Mouse (Mus musculus) thymus, postnatal 25 days (tissue): ENCODE data around the gene Abcg1.
A peak's percentile ranks its signal among the peaks of the same experiment; 100 is the strongest.

Experiments used
- DNase-seq: peaks from one replicate; pipeline ENCODE4 v3.0.0; 2022

The Abcg1 gene

GRCm38 (mm10) chr17:31079078-31079840 is 21.8 kb downstream of the Abcg1 start:
- no peak for DNase-seq

- no peak for DNase-seq
Observed at GRCm38 (mm10) chr17:31082296-31083078, 25.0 kb downstream of the Abcg1 start.

- no peak for DNase-seq
Observed at GRCm38 (mm10) chr17:31085519-31085918, 28.0 kb downstream of the Abcg1 start.

- no peak for DNase-seq
Observed at GRCm38 (mm10) chr17:31086196-31086595, 28.7 kb downstream of the Abcg1 start.

GRCm38 (mm10) chr17:31088711-31089110 is 31.2 kb downstream of the Abcg1 start:
- no peak for DNase-seq

- no peak for DNase-seq
Observed at GRCm38 (mm10) chr17:31089848-31090247, 32.4 kb downstream of the Abcg1 start.

GRCm38 (mm10) chr17:31091023-31091735 is 33.7 kb downstream of the Abcg1 start:
- no peak for DNase-seq

GRCm38 (mm10) chr17:31094781-31095180 is 37.3 kb downstream of the Abcg1 start:
- DNase-seq, result no peak

- DNase-seq, result no peak
Observed at GRCm38 (mm10) chr17:31095570-31095969, 38.1 kb downstream of the Abcg1 start.

- DNase-seq, result no peak
Observed at GRCm38 (mm10) chr17:31096893-31097292, 39.4 kb downstream of the Abcg1 start.

- DNase-seq, result no peak
Observed at GRCm38 (mm10) chr17:31098788-31099187, 41.3 kb downstream of the Abcg1 start.

- DNase-seq, result no peak
Observed at GRCm38 (mm10) chr17:31103007-31103570, 45.6 kb downstream of the Abcg1 start.

- no peak for DNase-seq
Observed at GRCm38 (mm10) chr17:31103823-31104222, 46.3 kb downstream of the Abcg1 start.

- no peak for DNase-seq
Observed at GRCm38 (mm10) chr17:31108388-31108787, 50.9 kb downstream of the Abcg1 start.

- no peak for DNase-seq
Observed at GRCm38 (mm10) chr17:31113191-31113856, 55.8 kb downstream of the Abcg1 start.

GRCm38 (mm10) chr17:31116063-31116462 is 58.6 kb downstream of the Abcg1 start:
- no peak for DNase-seq

GRCm38 (mm10) chr17:31117946-31118345 is 60.5 kb downstream of the Abcg1 start:
- DNase-seq, result no peak

GRCm38 (mm10) chr17:31119429-31119828 is 62.0 kb downstream of the Abcg1 start:
- peak; percentile 86 for DNase-seq

- DNase-seq, result peak; percentile 70
Observed at GRCm38 (mm10) chr17:31121975-31122374, 64.5 kb downstream of the Abcg1 start.

- no peak for DNase-seq
Observed at GRCm38 (mm10) chr17:31125548-31126266, 68.2 kb downstream of the Abcg1 start.

GRCm38 (mm10) chr17:31128708-31129318 is 71.3 kb downstream of the Abcg1 start:
- no peak for DNase-seq
